Mouse (Mus musculus): ENCODE data around the gene Hmgb1. TPM values are rescaled to one million over a fixed set of nuclear protein-coding genes. Genes with fewer than 3 reads are reported as not detected.
A peak's percentile ranks its signal among the peaks of the same experiment; 100 is the strongest.

The Hmgb1 gene
- polyA plus RNA-seq, 1 experiment from 2014 or later, result 1,454 TPM

GRCm38 (mm10) chr5:149092526-149092925 is 91.8 kb downstream of the Hmgb1 start:
- Histone ChIP-seq H3K27ac (replicated peaks) (no peak overlapping the region), H3K9me3 (no peaks in the 10 kb centered on the region), H3K4me2 (replicated peaks) (no peak overlapping the region), H3K4me3 (no peak overlapping the region), H3K9ac (replicated peaks) (no peak overlapping the region), H3K27me3 (no peaks in the 10 kb centered on the region), H3K36me3 (no peaks in the 10 kb centered on the region), H3K4me1 (no peaks in the 10 kb centered on the region)
- 83% methylated on average over 4 of the region's 4 CpGs for WGBS
- ATAC-seq (ENCODE audit: low FRiP score, low read depth), result no peak

- Histone ChIP-seq H3K4me2 (replicated peaks) (no peak overlapping the region), H3K4me1 (no peaks in the 10 kb centered on the region), H3K36me3 (no peaks in the 10 kb centered on the region), H3K9ac (replicated peaks) (no peak overlapping the region), H3K27me3 (no peaks in the 10 kb centered on the region), H3K9me3 (no peaks in the 10 kb centered on the region), H3K27ac (replicated peaks) (no peak overlapping the region), H3K4me3 (no peak overlapping the region)
- no peak for ATAC-seq (ENCODE audit: low FRiP score, low read depth)
- WGBS, result 91% methylated on average over 14 of the region's 14 CpGs
Observed at GRCm38 (mm10) chr5:149091256-149091655, 93.0 kb downstream of the Hmgb1 start.

GRCm38 (mm10) chr5:149089860-149090259 is 94.4 kb downstream of the Hmgb1 start:
- Histone ChIP-seq H3K4me3 (no peak overlapping the region), H3K4me1 (no peaks in the 10 kb centered on the region), H3K4me2 (replicated peaks) (no peak overlapping the region), H3K9ac (replicated peaks) (no peak overlapping the region), H3K36me3 (no peaks in the 10 kb centered on the region), H3K9me3 (no peaks in the 10 kb centered on the region), H3K27me3 (no peaks in the 10 kb centered on the region), H3K27ac (replicated peaks) (no peak overlapping the region)
- 80% methylated on average over 2 of the region's 2 CpGs for WGBS
- no peak for ATAC-seq (ENCODE audit: low FRiP score, low read depth)

GRCm38 (mm10) chr5:149089456-149089855 is 94.8 kb downstream of the Hmgb1 start:
- H3K4me1 ChIP-seq, result no peaks in the 10 kb centered on the region
- no peak overlapping the region for H3K9ac ChIP-seq (replicated peaks)
- no peak overlapping the region for H3K4me3 ChIP-seq
- 91% methylated on average over 5 of the region's 5 CpGs for WGBS
- H3K9me3 ChIP-seq, result no peaks in the 10 kb centered on the region
- no peaks in the 10 kb centered on the region for H3K36me3 ChIP-seq
- no peak overlapping the region for H3K4me2 ChIP-seq (replicated peaks)
- H3K27me3 ChIP-seq, result no peaks in the 10 kb centered on the region
- no peak overlapping the region for H3K27ac ChIP-seq (replicated peaks)
- ATAC-seq (ENCODE audit: low FRiP score, low read depth), result no peak

GRCm38 (mm10) chr5:149088891-149089290 is 95.4 kb downstream of the Hmgb1 start:
- H3K9me3 ChIP-seq, result no peaks in the 10 kb centered on the region
- no peaks in the 10 kb centered on the region for H3K27me3 ChIP-seq
- H3K27ac ChIP-seq (replicated peaks), result no peak overlapping the region
- WGBS, result 91% methylated on average over 6 of the region's 6 CpGs
- H3K36me3 ChIP-seq, result no peaks in the 10 kb centered on the region
- no peak overlapping the region for H3K4me2 ChIP-seq (replicated peaks)
- H3K9ac ChIP-seq (replicated peaks), result no peak overlapping the region
- no peak overlapping the region for H3K4me3 ChIP-seq
- no peak for ATAC-seq (ENCODE audit: low FRiP score, low read depth)
- no peaks in the 10 kb centered on the region for H3K4me1 ChIP-seq

- Histone ChIP-seq H3K4me3 (no peak overlapping the region), H3K36me3 (no peaks in the 10 kb centered on the region), H3K4me2 (replicated peaks) (no peak overlapping the region), H3K9me3 (no peaks in the 10 kb centered on the region), H3K27ac (replicated peaks) (no peak overlapping the region), H3K4me1 (no peaks in the 10 kb centered on the region), H3K9ac (replicated peaks) (no peak overlapping the region), H3K27me3 (no peaks in the 10 kb centered on the region)
- ATAC-seq (ENCODE audit: low FRiP score, low read depth), result no peak
- 75% methylated on average over 3 of the region's 3 CpGs for WGBS
Observed at GRCm38 (mm10) chr5:149088149-149088548, 96.1 kb downstream of the Hmgb1 start.

- Histone ChIP-seq H3K4me1 (no peaks in the 10 kb centered on the region), H3K9ac (replicated peaks) (no peak overlapping the region), H3K36me3 (no peaks in the 10 kb centered on the region), H3K4me2 (replicated peaks) (no peak overlapping the region), H3K4me3 (no peak overlapping the region), H3K27ac (replicated peaks) (no peak overlapping the region), H3K27me3 (no peaks in the 10 kb centered on the region), H3K9me3 (no peaks in the 10 kb centered on the region)
- 91% methylated on average over 10 of the region's 10 CpGs for WGBS
- ATAC-seq (ENCODE audit: low FRiP score, low read depth), result no peak
Observed at GRCm38 (mm10) chr5:149086382-149087244, 97.7 kb downstream of the Hmgb1 start.

GRCm38 (mm10) chr5:149080466-149080865 is 103.8 kb downstream of the Hmgb1 start:
- no peak overlapping the region for H3K27ac ChIP-seq (replicated peaks)
- H3K36me3 ChIP-seq, result no peaks in the 10 kb centered on the region
- 93% methylated on average over 8 of the region's 8 CpGs for whole genome bisulfite sequencing
- H3K9ac ChIP-seq (replicated peaks), result no peak overlapping the region
- no peaks in the 10 kb centered on the region; the same call in 1 of the 2 replicates for H3K27me3 ChIP-seq
- peaks cover 5% of the 10 kb centered on the region; the same call in 1 of the 2 replicates for H3K4me1 ChIP-seq
- no peaks in the 10 kb centered on the region for H3K9me3 ChIP-seq
- no peak overlapping the region for H3K4me3 ChIP-seq
- ATAC-seq (ENCODE audit: low FRiP score, low read depth), result no peak
- no peak overlapping the region for H3K4me2 ChIP-seq (replicated peaks)

GRCm38 (mm10) chr5:149079758-149080150 is 104.5 kb downstream of the Hmgb1 start:
- no peak overlapping the region for H3K9ac ChIP-seq (replicated peaks)
- H3K36me3 ChIP-seq, result no peaks in the 10 kb centered on the region
- H3K4me1 ChIP-seq, result peaks cover 5% of the 10 kb centered on the region; the same call in 1 of the 2 replicates
- H3K4me3 ChIP-seq, result no peak overlapping the region
- no peak overlapping the region for H3K27ac ChIP-seq (replicated peaks)
- 39% methylated on average over 7 of the region's 7 CpGs for WGBS
- no peaks in the 10 kb centered on the region for H3K9me3 ChIP-seq
- no peak overlapping the region for H3K4me2 ChIP-seq (replicated peaks)
- no peaks in the 10 kb centered on the region; the same call in 1 of the 2 replicates for H3K27me3 ChIP-seq
- no peak for ATAC-seq (ENCODE audit: low FRiP score, low read depth)

GRCm38 (mm10) chr5:149079018-149079757 is 105.1 kb downstream of the Hmgb1 start:
- no peak for ATAC-seq (ENCODE audit: low FRiP score, low read depth)
- no peaks in the 10 kb centered on the region; the same call in 1 of the 2 replicates for H3K27me3 ChIP-seq

GRCm38 (mm10) chr5:149077136-149077535 is 107.2 kb downstream of the Hmgb1 start:
- no peak overlapping the region for H3K9ac ChIP-seq (replicated peaks)
- no peak for ATAC-seq (ENCODE audit: low FRiP score, low read depth)
- 90% methylated on average over 8 of the region's 8 CpGs for WGBS

More at GRCm38 (mm10) chr5:149079018-149079757, 105.1 kb downstream of the Hmgb1 start:
- H3K9me3 ChIP-seq, result no peaks in the 10 kb centered on the region
- H3K36me3 ChIP-seq, result no peaks in the 10 kb centered on the region
- WGBS, result 21% methylated on average over 18 of the region's 18 CpGs
- H3K27ac ChIP-seq (replicated peaks), result no peak overlapping the region
- 0 out of 2 replicates have a peak overlapping the region, but pooled peaks have one; percentile 13 for H3K4me2 ChIP-seq (replicated peaks)
- no peak overlapping the region for H3K9ac ChIP-seq (replicated peaks)
- H3K4me3 ChIP-seq, result no peak overlapping the region
- peaks cover 5% of the 10 kb centered on the region; the same call in 1 of the 2 replicates for H3K4me1 ChIP-seq

GRCm38 (mm10) chr5:149071546-149071945 is 112.7 kb downstream of the Hmgb1 start:
- H3K27me3 ChIP-seq, result no peaks in the 10 kb centered on the region
- H3K4me1 ChIP-seq, result no peaks in the 10 kb centered on the region
- H3K9ac ChIP-seq (replicated peaks), result no peak overlapping the region
- H3K4me3 ChIP-seq, result no peak overlapping the region
- 96% methylated on average over 5 of the region's 5 CpGs for WGBS
- no peak overlapping the region for H3K27ac ChIP-seq (replicated peaks)
- ATAC-seq (ENCODE audit: low FRiP score, low read depth), result no peak
- H3K36me3 ChIP-seq, result no peaks in the 10 kb centered on the region
- no peaks in the 10 kb centered on the region for H3K9me3 ChIP-seq
- H3K4me2 ChIP-seq (replicated peaks), result no peak overlapping the region

More at GRCm38 (mm10) chr5:149077136-149077535, 107.2 kb downstream of the Hmgb1 start:
- peaks cover 5% of the 10 kb centered on the region; the same call in 1 of the 2 replicates for H3K4me1 ChIP-seq
- H3K36me3 ChIP-seq, result no peaks in the 10 kb centered on the region
- no peak overlapping the region for H3K4me2 ChIP-seq (replicated peaks)
- H3K27me3 ChIP-seq, result no peaks in the 10 kb centered on the region; the same call in 1 of the 2 replicates
- H3K9me3 ChIP-seq, result no peaks in the 10 kb centered on the region
- no peak overlapping the region for H3K4me3 ChIP-seq
- no peak overlapping the region for H3K27ac ChIP-seq (replicated peaks)

All from midbrain, embryonic 12.5 days (tissue).